Mouse (Mus musculus) megakaryocyte, embryonic 14.5 days (primary cell): ENCODE results near the gene Prkcz. TPM values are rescaled to one million over a fixed set of nuclear protein-coding genes. Genes with fewer than 3 reads are reported as not detected.

Experiments
- H3K27me3 ChIP-seq: replicated peaks from 2 replicates; pipeline ENCODE3; 2012; ENCODE audit warnings: inconsistent platforms
- H3K36me3 ChIP-seq: replicated peaks from 2 replicates; pipeline ENCODE3; 2012; ENCODE audit warnings: low read length, inconsistent platforms, mixed read lengths
- H3K4me1 ChIP-seq: 2 replicates; pipeline ENCODE4 v1.6.1; 2012; ENCODE audit warnings: inconsistent platforms
- H3K4me3 ChIP-seq: replicated peaks from 2 replicates; pipeline ENCODE3; 2012; ENCODE audit warnings: moderate library complexity, mild to moderate bottlenecking, inconsistent platforms
- H3K9me3 ChIP-seq: 2 replicates; pipeline ENCODE4 v1.6.1; 2012; ENCODE audit warnings: inconsistent platforms
- FLI1 ChIP-seq: IDR thresholded peaks from 2 replicates; pipeline ENCODE4 v1.6.1; 2012; ENCODE audit warnings: low read length, inconsistent platforms, mixed read lengths
- GATA1 ChIP-seq: IDR thresholded peaks from 3 replicates; pipeline ENCODE4 v1.6.1; 2012; ENCODE audit warnings: mixed read lengths, low read length, inconsistent platforms, borderline replicate concordance
- polyA plus RNA-seq: library from polyadenylated mRNA; stranded (reverse); fragments of >175 nt; gene quantifications from 2 replicates; pipeline ENCODE4 v1.2.3, GENCODE M21; 2012; ENCODE audit warnings: low replicate concordance; ENCODE audit not compliant: insufficient read depth

Gene Prkcz
- polyA plus RNA-seq, 1 experiment, result not detected

DNA sequence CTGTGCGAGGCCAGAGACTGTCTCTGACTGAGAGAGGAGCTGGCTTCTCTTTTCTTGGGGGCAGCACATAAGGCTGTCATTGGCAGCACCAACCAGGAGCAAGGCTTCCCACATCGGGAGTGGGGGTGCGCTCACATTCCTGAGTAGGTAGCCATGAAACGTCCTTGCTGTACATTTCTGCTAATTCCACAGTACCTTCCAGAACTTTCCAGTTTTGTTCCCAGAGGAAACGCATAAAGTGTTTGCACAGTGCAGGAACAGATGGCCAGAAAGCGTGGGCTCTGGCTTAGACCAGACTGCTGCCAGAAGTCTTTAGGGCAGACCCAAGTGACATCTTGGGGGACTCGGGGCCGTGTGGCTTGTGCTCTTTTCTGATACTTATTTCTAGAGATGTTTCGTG, 77.6 kb downstream of the Prkcz start:
- H3K4me3 ChIP-seq, result peak overlapping the region; percentile 48
- TF ChIP-seq GATA1, result no peak
- H3K36me3 ChIP-seq, result no peaks in the 10 kb centered on the region
- H3K9me3 ChIP-seq, result no peaks in the 10 kb centered on the region
- peaks cover 52% of the 10 kb centered on the region for H3K4me1 ChIP-seq
- peaks cover 59% of the 10 kb centered on the region for H3K27me3 ChIP-seq

GRCm38 (mm10) chr4:155283001-155283503, 78.1 kb downstream of the Prkcz start:
- Histone ChIP-seq H3K36me3 (no peaks in the 10 kb centered on the region), H3K4me1 (peaks cover 52% of the 10 kb centered on the region), H3K4me3 (peak overlapping the region; percentile 71), H3K27me3 (peaks cover 59% of the 10 kb centered on the region), H3K9me3 (no peaks in the 10 kb centered on the region)
- TF ChIP-seq FLI1 (no peak), GATA1 (no peak)

- no peaks in the 10 kb centered on the region for H3K9me3 ChIP-seq
- H3K4me3 ChIP-seq, result peak overlapping the region; percentile 51
- TF ChIP-seq GATA1 (no peak), FLI1 (no peak)
- H3K36me3 ChIP-seq, result no peaks in the 10 kb centered on the region
- H3K27me3 ChIP-seq, result peaks cover 57% of the 10 kb centered on the region
- H3K4me1 ChIP-seq, result peaks cover 52% of the 10 kb centered on the region
Measured at GRCm38 (mm10) chr4:155282231-155282630, 78.9 kb downstream of the Prkcz start.

- H3K9me3 ChIP-seq, result no peaks in the 10 kb centered on the region
- H3K27me3 ChIP-seq, result peaks cover 54% of the 10 kb centered on the region
- H3K36me3 ChIP-seq, result no peaks in the 10 kb centered on the region
- H3K4me3 ChIP-seq, result peak overlapping the region; percentile 51
- TF ChIP-seq FLI1, result no peak
- TF ChIP-seq GATA1, result no peak
- H3K4me1 ChIP-seq, result peaks cover 52% of the 10 kb centered on the region
Measured at GRCm38 (mm10) chr4:155281652-155282051, 79.5 kb downstream of the Prkcz start.

DNA sequence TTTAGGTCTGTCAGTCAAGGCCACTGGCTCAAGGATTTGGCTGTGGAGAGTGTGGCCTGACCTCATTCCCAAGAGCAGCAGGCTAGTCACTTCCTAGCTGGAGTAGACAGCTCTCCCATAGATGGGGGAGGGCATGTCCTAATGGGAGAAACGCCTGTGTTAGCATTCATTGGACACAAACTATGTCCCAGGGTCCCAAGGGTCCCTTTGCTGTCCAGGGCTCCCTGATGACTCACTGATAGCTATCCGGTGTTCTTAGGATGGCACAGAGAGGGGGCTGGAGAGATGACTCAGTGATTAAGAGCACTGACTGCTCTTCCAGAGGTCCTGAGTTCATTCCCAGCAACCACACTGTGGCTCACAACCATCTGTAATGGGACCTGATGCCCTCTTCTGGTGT, 79.9 kb downstream of the Prkcz start:
- peaks cover 54% of the 10 kb centered on the region for H3K27me3 ChIP-seq
- no peak for TF ChIP-seq GATA1
- TF ChIP-seq FLI1, result no peak
- peaks cover 52% of the 10 kb centered on the region for H3K4me1 ChIP-seq
- peak overlapping the region; percentile 47 for H3K4me3 ChIP-seq
- no peaks in the 10 kb centered on the region for H3K36me3 ChIP-seq
- no peaks in the 10 kb centered on the region for H3K9me3 ChIP-seq

- Histone ChIP-seq H3K27me3 (peaks cover 55% of the 10 kb centered on the region), H3K36me3 (no peaks in the 10 kb centered on the region), H3K4me1 (peaks cover 52% of the 10 kb centered on the region), H3K9me3 (no peaks in the 10 kb centered on the region), H3K4me3 (no peak overlapping the region)
- TF ChIP-seq FLI1 (no peak), GATA1 (no peak)
Measured at GRCm38 (mm10) chr4:155280768-155281121, 80.4 kb downstream of the Prkcz start.

DNA sequence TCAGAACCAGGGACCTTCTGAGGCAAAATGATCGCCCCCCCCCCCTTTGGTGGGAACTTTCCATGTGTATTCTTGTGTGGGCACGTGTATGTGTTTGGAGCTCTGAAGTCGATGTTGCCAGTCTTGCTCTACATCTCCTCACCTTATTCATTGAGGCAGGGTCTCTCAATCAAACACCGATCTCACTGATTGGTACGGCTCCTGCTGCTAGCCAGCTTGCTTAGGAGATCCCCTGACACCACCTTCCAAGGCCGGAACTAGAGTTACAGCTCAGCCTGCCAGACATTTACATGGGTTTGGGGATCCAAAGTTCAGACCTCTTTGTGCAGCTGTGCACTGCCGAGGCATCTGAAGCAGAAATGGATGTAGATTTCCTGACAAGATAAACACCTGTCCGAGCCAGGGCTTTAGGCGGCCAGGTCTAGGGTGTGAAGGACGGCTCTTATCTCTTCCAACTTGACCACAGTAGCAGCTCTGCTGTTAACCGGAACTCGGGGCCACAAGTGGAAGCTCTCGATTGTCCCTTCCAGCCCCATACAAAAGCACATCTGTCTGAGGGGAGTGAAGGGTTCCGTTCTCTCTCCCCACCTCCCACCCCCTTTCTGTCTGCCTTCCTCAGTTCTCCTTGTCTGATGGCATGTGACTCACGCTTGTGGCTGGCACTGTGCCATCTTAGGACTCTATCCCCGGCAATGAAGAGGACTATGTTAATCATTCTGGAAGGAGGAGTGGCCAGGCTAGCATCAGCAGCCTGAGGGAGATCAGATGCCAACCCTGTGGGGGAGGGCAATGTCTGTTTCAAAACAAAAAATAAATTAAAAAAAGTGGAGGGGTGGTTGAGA, 81.0 kb downstream of the Prkcz start:
- H3K4me3 ChIP-seq, result peak overlapping the region; percentile 60
- no peaks in the 10 kb centered on the region for H3K36me3 ChIP-seq
- H3K9me3 ChIP-seq, result no peaks in the 10 kb centered on the region
- H3K4me1 ChIP-seq, result peaks cover 51% of the 10 kb centered on the region
- TF ChIP-seq GATA1 (peak; percentile 20; the same call in 1 of the 3 replicates), FLI1 (no peak)
- H3K27me3 ChIP-seq, result peaks cover 57% of the 10 kb centered on the region

DNA sequence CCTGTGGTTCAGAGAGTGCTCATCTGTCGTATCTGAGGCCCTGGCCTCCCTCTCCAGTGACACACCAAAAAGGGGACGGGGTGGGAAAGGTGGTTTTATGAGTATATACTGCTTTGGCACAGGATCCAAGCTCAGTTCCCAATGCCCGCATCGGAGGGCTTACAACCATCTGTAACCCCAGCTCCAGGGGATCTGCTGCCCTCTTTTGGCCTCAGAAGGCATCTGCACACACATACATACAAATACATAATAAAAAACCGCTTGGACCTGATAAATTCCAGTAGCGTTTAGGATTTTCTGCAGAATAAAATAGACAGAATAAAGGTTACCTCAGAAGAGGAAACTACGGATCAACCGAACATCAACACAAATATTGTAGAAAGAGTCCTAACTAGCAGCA, 82.1 kb downstream of the Prkcz start:
- TF ChIP-seq FLI1, result no peak
- Histone ChIP-seq H3K9me3 (no peaks in the 10 kb centered on the region), H3K36me3 (no peaks in the 10 kb centered on the region), H3K27me3 (peaks cover 58% of the 10 kb centered on the region), H3K4me3 (no peak overlapping the region), H3K4me1 (peaks cover 41% of the 10 kb centered on the region)

GRCm38 (mm10) chr4:155277963-155278362, 83.2 kb downstream of the Prkcz start:
- peaks cover 54% of the 10 kb centered on the region for H3K27me3 ChIP-seq
- H3K36me3 ChIP-seq, result no peaks in the 10 kb centered on the region
- no peak overlapping the region for H3K4me3 ChIP-seq
- H3K4me1 ChIP-seq, result peaks cover 30% of the 10 kb centered on the region
- TF ChIP-seq FLI1 (no peak), GATA1 (no peak)
- H3K9me3 ChIP-seq, result no peaks in the 10 kb centered on the region

GRCm38 (mm10) chr4:155274851-155275250, 86.3 kb downstream of the Prkcz start:
- TF ChIP-seq FLI1 (no peak), GATA1 (no peak)
- Histone ChIP-seq H3K4me3 (no peak overlapping the region), H3K4me1 (no peaks in the 10 kb centered on the region), H3K9me3 (no peaks in the 10 kb centered on the region), H3K36me3 (no peaks in the 10 kb centered on the region), H3K27me3 (peaks cover 77% of the 10 kb centered on the region)
